Mouse (Mus musculus) kidney, adult 11 months (tissue): ENCODE results near the gene Srxn1.
A peak's percentile ranks its signal among the peaks of the same experiment; 100 is the strongest.
"Not testable (repeated sequence)": the region's sequence is repeated elsewhere in the genome, so short reads cannot be mapped to it uniquely, and the experiment has no call there.

Experiments
- DNase-seq: peaks from one replicate; pipeline ENCODE4 v3.0.0; 2022

The Srxn1 gene

GRCm38 (mm10) chr2:152105318-152106224 lies at the start of gene Srxn1:
Srxn1 (plus strand) TSS chr2:152105516.
- DNase-seq, result peak; percentile 89

DNA sequence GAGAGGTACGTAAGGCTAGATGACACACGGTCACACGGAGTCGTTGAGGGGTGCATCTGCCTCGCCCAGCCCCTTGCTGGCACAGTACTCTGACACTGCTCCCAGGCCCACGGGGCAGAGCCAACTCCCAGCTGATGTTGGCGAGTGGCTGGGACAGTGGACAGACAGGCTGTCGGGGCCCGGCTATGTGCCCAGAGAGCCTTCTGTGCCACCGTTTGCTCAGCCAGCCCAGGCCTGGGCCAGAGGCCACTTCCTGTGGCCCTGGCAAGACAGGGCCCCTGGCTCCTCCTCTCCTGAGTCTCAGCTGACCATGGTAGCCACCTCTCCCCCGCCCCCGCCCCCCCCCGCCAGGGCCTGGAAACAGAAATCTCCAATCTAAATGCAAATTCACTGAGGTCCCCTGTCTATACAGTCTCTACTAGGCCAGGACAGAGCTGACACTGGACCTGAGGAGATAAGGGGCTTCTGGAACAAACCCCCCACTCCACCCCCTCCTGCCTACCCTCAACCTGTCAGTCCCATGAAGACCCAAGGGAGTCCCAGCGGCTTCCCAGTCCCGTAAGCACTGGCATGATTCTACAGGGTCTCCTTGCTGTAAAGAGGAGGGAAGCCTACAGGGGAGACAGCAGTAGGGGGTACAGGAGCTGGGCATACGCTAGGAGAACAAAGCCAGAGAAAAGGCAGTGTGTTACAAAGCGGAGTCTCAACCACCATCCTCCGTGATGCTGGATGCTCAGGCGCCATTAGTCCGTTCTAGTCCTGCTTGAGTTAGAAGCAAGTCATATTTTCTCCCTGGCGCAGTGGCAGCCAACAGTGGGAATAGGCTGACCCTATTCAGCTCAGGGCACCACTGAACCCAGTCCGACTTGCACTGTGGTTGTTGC lies 48.7 kb upstream of the Srxn1 start:
- no peak for DNase-seq

GRCm38 (mm10) chr2:152057252-152057563 lies 48.1 kb upstream of the Srxn1 start:
- DNase-seq, result no peak

GRCm38 (mm10) chr2:152062817-152063216 lies 42.5 kb upstream of the Srxn1 start:
- DNase-seq, result not testable (repeated sequence)

- no peak for DNase-seq
Measured at GRCm38 (mm10) chr2:152068660-152069433, 36.5 kb upstream of the Srxn1 start.

GRCm38 (mm10) chr2:152069434-152069786 lies 35.9 kb upstream of the Srxn1 start:
- no peak for DNase-seq

DNA sequence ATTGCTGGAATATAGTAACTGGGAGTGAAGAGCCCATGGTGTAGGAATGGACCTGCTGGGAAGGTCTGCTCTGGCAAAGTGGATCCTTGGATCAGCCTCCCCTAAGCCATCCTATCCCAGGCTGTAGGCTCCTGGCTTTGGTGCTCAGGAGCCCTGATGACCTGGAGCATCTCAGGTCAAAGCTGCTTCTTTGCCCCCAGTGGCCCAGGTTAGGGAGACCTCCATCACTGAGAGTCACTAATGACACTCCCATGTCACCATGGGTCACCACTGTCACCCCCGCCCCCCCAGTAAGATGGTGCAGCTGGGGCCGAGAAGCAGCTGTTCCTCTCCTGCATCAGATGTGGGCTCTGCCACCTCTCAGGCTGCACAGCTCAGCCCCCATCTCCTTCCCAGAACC lies 35.4 kb upstream of the Srxn1 start:
- DNase-seq, result no peak

DNA sequence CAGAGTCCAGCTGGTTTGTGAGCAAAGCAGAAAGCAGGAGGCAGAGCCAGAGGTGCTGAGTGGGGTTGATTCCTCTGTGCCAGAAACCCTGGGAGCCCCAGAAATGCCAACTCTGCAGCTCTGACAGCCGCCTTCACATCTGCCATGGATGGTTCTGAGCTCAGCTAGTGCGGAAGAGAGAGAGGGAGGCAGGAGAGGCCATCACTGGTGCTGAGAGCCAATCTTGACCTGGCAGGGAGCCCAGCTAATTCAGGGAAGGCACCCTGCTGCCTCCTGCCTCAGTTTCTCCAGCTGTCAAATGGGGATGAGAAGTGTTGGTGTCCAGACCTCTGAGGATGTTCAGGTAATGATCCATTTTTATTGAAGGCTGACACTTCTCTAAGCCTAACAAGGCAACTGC lies 30.8 kb upstream of the Srxn1 start:
- no peak for DNase-seq

DNA sequence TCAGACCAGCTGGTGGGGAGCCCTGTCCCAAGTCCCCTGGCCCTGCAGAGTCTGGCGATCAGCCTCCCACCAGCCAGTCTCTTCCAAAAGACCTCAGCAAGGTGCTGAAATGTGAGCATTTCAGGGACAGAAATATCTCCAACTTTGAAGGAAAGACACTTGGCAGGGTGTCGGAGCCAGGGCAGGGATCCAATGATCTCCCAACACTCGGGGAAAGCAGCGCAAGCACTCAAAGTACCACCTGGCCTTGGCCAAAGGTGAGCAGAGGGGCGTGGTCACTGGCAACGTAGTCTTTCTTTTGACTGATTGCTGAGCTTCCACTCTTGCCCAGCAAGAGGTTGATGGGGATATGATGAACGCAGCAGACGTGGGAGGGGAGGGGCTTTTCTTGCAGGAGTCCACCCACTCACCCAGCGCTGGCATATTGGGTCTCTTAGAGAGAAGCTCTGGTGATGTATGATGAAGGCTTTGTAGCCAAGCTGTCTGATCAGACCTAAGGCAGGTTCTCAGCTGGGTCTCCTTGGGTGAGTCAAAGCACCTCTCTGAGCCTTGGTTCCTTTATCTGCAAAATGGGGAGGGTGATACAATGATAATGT lies 29.9 kb upstream of the Srxn1 start:
- DNase-seq, result no peak

- DNase-seq, result no peak
Measured at GRCm38 (mm10) chr2:152077337-152077736, 28.0 kb upstream of the Srxn1 start.

DNA sequence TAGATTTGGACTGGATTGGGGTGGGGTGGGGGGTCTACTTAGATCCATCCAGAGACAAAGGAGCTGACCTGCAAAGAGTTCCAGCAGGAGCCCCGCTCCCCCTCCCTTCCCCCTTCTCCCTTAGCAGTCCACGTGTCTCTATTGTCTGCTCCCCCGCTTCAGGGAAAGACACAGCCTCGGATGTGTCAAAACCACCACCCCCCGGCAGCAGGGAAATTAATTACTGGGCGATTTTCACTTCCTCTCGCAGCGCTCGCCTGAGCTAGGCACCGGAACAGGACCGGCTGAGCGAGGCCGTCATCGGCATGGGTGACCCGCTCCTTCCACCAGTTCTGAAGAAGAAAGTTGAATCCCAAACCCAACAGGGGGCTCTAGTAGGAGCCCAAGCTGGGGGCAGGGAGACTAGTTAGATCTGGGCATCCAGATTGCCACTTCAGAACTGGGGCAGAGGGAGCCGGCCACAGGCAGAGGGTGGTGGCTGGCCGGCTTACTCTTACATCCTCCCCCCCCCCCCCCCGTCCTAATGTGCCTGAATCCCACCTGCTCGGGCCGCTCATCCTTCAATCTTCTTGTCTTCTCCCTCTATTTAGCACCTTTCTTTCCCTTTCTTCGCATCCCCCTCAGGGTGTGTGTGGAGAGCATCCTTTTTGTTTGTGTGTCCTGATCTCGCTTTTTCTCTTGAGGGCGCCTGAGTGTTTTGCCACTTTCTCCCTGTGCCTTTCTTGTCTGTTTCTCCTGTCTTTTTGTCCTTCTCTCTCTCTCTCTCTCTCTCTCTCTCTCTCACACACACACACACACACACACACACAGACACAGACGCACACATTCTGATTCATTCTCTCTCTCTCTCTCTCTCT lies 24.4 kb upstream of the Srxn1 start, which contains the start of gene Scrt2:
TSS of gene Scrt2 (plus strand) at position 845 of the 857 bp plus-strand sequence.
- no peak for DNase-seq

- peak; percentile 59 for DNase-seq
Measured at GRCm38 (mm10) chr2:152081641-152082448, 23.5 kb upstream of the Srxn1 start.

GRCm38 (mm10) chr2:152082456-152083285 lies 22.6 kb upstream of the Srxn1 start:
- no peak for DNase-seq

GRCm38 (mm10) chr2:152083411-152083810 lies 21.9 kb upstream of the Srxn1 start:
- DNase-seq, result no peak

GRCm38 (mm10) chr2:152084298-152084697 lies 21.0 kb upstream of the Srxn1 start:
- no peak for DNase-seq

DNA sequence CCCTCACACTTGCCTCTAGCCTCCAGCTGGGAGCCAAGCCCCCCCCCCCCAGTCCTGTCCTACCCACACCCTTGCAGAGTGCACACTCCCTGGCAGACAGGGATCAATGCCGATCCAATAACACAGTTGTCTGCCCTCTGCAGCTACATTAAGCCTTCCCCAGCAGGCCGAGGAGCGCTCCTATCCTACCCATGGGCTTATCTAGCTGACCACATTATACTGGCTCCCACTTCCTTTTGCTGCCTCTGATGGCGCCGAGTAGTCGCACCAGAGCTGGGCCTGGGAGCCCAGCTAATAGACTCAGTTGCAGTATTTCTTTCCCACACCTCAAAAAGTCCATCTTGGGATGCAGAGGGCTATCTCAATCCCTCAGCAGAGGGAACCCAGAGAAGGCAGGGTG lies 19.9 kb upstream of the Srxn1 start:
- DNase-seq, result no peak

DNA sequence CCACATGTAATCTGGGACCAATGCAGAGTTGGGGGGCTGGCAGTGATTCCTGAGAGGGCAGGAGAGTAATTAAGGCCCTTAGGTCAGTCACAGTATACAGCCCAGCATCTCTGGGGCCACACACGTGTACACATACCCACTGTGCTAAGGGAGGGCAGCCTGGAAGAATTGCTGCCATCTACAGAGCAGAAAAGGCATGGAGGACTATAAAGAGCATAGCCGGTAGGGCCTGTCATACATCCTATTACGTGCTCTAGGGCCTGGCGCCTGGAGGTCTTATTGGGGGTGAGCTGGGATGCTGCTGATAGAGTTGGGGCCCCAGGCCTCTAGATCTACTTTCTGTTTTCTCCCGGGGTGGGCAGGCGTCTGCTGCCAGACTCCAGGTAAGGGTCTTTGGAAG lies 18.9 kb upstream of the Srxn1 start:
- DNase-seq, result no peak

DNA sequence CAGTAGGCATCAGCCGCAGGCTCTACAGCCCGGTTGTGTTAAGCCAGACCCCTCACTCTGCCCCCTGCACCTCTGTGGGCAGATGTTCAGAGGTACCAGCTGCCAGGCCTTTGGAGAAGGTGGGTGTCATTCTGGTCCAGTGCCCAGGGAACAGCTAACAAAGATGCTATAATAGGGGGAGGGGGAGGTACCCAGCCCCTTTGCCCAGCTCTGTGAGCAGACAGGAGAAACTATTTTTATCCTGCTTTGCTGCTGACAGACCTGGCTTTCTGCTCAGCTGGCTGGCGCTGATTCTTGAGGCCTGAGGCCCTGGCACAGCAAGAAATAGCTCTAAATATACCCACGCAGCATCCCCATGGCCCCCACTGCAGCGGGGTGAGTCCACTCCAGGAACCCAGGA lies 18.2 kb upstream of the Srxn1 start:
- DNase-seq, result no peak

- DNase-seq, result no peak
Measured at GRCm38 (mm10) chr2:152089078-152089477, 16.2 kb upstream of the Srxn1 start.

DNA sequence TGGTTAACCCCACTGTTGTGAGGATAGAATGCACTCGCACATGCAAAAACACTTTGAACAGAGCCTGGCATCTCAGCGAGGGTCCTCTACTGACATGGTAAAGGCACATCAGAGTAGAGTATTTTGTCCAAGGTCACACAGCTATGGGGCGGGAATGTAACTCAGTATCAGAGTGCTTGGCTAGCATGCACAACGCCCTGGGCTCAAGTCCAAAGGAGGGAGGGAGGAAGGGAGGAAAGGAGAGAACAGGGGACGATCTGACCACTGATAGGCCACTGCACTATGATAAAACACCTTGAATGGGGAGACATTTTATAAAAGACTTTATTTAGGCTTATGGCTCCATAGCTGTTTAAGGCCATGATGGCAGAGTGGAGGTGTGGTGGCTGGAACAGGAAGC lies 15.7 kb upstream of the Srxn1 start:
- no peak for DNase-seq
